Mouse (Mus musculus) brain, embryonic 14.5 days (tissue): ENCODE measurements around the gene Cxcl10. TPM values are rescaled to one million over a fixed set of nuclear protein-coding genes. Genes with fewer than 3 reads are reported as not detected.

Source experiments
- DNase-seq: peaks from one replicate; pipeline ENCODE4 v3.0.0-alpha.2; 2011; ENCODE audit warnings: low read depth
- CTCF ChIP-seq: fragments of 200-500 bp; IDR thresholded peaks from 2 replicates; pipeline ENCODE4 v1.5.1; 2012; ENCODE audit warnings: inconsistent platforms, mild to moderate bottlenecking, moderate library complexity, borderline replicate concordance; ENCODE audit not compliant: insufficient read depth, insufficient read length; ENCODE audit errors: extremely low read depth
- POLR2A ChIP-seq: fragments of 200-500 bp; IDR thresholded peaks from 2 replicates; pipeline ENCODE4 v1.6.1; 2012; ENCODE audit warnings: mild to moderate bottlenecking, inconsistent platforms, borderline replicate concordance; ENCODE audit not compliant: poor library complexity, insufficient read depth, insufficient read length, severe bottlenecking; ENCODE audit errors: extremely low read depth
- polyA plus RNA-seq: library from polyadenylated mRNA; depleted of rRNA; stranded (reverse); fragments of >200 nt; gene quantifications from 2 replicates; pipeline ENCODE4 v1.2.3, GENCODE M21; 2012; rRNA removed

Cxcl10 gene
- polyA plus RNA-seq, 1 experiment, result 0.70 TPM

- no peak for DNase-seq
- no peak for TF ChIP-seq POLR2A
- TF ChIP-seq CTCF, result no peak
These were observed 44.4 kb downstream of the Cxcl10 start for GRCm38 (mm10) chr5:92304291-92304690.

- no peak for DNase-seq
- TF ChIP-seq CTCF (no peak), POLR2A (no peak)
These were observed 46.4 kb downstream of the Cxcl10 start for GRCm38 (mm10) chr5:92302149-92302840.

Other genes starting within 250 kb of the Cxcl10 start
- 39.4 and 46.2 TPM in 2 replicates for gene Uso1, start 211.0 kb downstream of the Cxcl10 start, polyA plus RNA-seq
- not detected in 2 replicates for gene U90926, start 133.5 kb downstream of the Cxcl10 start, polyA plus RNA-seq
- gene Ppef2, start 92.6 kb downstream of the Cxcl10 start, polyA plus RNA-seq, result 0.74 and 1.3 TPM in 2 replicates
- gene Naaa, start 70.7 kb downstream of the Cxcl10 start, polyA plus RNA-seq, result 9.4 and 15.5 TPM in 2 replicates
- gene Sdad1, start 38.4 kb downstream of the Cxcl10 start, polyA plus RNA-seq, result 18.7 and 25.4 TPM in 2 replicates
- 0.03 TPM in 1 of 2 replicates, not detected in the other for gene Cxcl9, start 20.8 kb downstream of the Cxcl10 start, polyA plus RNA-seq
- 2.1 and 3.8 TPM in 2 replicates for gene Art3, start 17.1 kb downstream of the Cxcl10 start, polyA plus RNA-seq
- 53.3 and 53.6 TPM in 2 replicates for gene Nup54, start 86.3 kb upstream of the Cxcl10 start, polyA plus RNA-seq
- 57.4 and 71.5 TPM in 2 replicates for gene Scarb2, start 157.9 kb upstream of the Cxcl10 start, polyA plus RNA-seq
- gene Fam47e, start 206.2 kb upstream of the Cxcl10 start, polyA plus RNA-seq, result 0.37 and 0.56 TPM in 2 replicates